Mouse (Mus musculus) limb, embryonic 10.5 days (tissue): ENCODE data around the gene Etv4. TPM values are rescaled to one million over a fixed set of nuclear protein-coding genes. Genes with fewer than 3 reads are reported as not detected.
A peak's percentile ranks its signal among the peaks of the same experiment; 100 is the strongest.

Experiments
- DNase-seq: peaks from one replicate; pipeline ENCODE4 v3.0.0-alpha.2; 2017; ENCODE audit warnings: low spot score
- H3K27ac ChIP-seq: fragments of 300-500 bp; sonication (generic); 2 replicates; pipeline ENCODE4 v1.5.1; 2016; ENCODE audit warnings: mild to moderate bottlenecking
- H3K27me3 ChIP-seq: fragments of 300-500 bp; sonication (generic); 2 replicates; pipeline ENCODE4 v1.6.1; 2016; ENCODE audit warnings: low read depth, mild to moderate bottlenecking; ENCODE audit not compliant: poor library complexity, severe bottlenecking
- H3K36me3 ChIP-seq: fragments of 300-500 bp; sonication (generic); 2 replicates; pipeline ENCODE4 v1.6.1; 2016; ENCODE audit warnings: mild to moderate bottlenecking, moderate library complexity
- H3K4me1 ChIP-seq: fragments of 300-500 bp; sonication (generic); 2 replicates; pipeline ENCODE4 v1.6.1; 2016
- H3K4me3 ChIP-seq: fragments of 300-500 bp; sonication (generic); 2 replicates; pipeline ENCODE4 v1.5.1; 2016; ENCODE audit warnings: mild to moderate bottlenecking, moderate library complexity
- H3K9me3 ChIP-seq: fragments of 300-500 bp; sonication (generic); replicated peaks from 2 replicates; pipeline ENCODE4 v1.6.1; 2016; ENCODE audit warnings: mild to moderate bottlenecking
- WGBS: fragments of 180-500 bp; shearing (Covaris S2); methylation state at CpG from one replicate; pipeline ENCODE4 v1.1.7; 2016; 5-methylcytosine and 5-hydroxymethylcytosine counted together
- polyA plus RNA-seq: library from polyadenylated mRNA; unstranded; fragments of >200 nt; fragmentation: Nextera tagmentation; extraction: Ambion mirVana; gene quantifications from 2 replicates; pipeline ENCODE4 v1.2.1, GENCODE M21; 2016

Etv4 gene
- polyA plus RNA-seq, 1 experiment from 2014 or later, result 37.8 TPM

GRCm38 (mm10) chr11:101784072-101784471 is 1.1 kb downstream of the Etv4 start:
- Histone ChIP-seq H3K36me3 (no peaks in the 10 kb centered on the region; the same call in 1 of the 2 replicates), H3K4me1 (peaks cover 59% of the 10 kb centered on the region), H3K4me3 (peak overlapping the region; percentile 73), H3K9me3 (no peaks in the 10 kb centered on the region), H3K27ac (peak overlapping the region; percentile 94), H3K27me3 (peaks cover 50% of the 10 kb centered on the region)
- 2% methylated on average over 18 of the region's 19 CpGs for WGBS
- DNase-seq, result no peak

GRCm38 (mm10) chr11:101783584-101783983 is 1.6 kb downstream of the Etv4 start:
- no peaks in the 10 kb centered on the region for H3K9me3 ChIP-seq
- H3K4me3 ChIP-seq, result peak overlapping the region; percentile 73
- WGBS, result 30% methylated on average over 9 of the region's 9 CpGs
- H3K27me3 ChIP-seq, result peaks cover 47% of the 10 kb centered on the region
- peaks cover 59% of the 10 kb centered on the region for H3K4me1 ChIP-seq
- peak; percentile 46 for DNase-seq
- peak overlapping the region; percentile 94 for H3K27ac ChIP-seq
- H3K36me3 ChIP-seq, result no peaks in the 10 kb centered on the region; the same call in 1 of the 2 replicates

- H3K36me3 ChIP-seq, result peaks cover 2% of the 10 kb centered on the region
- H3K27me3 ChIP-seq, result peaks cover 42% of the 10 kb centered on the region
- DNase-seq, result no peak
- H3K4me3 ChIP-seq, result peak overlapping the region; percentile 33
- 53% methylated on average over 1 of the region's 1 CpGs for WGBS
- H3K4me1 ChIP-seq, result peaks cover 59% of the 10 kb centered on the region
- no peak overlapping the region for H3K27ac ChIP-seq
- H3K9me3 ChIP-seq, result no peaks in the 10 kb centered on the region
These were observed 2.0 kb downstream of the Etv4 start for GRCm38 (mm10) chr11:101783135-101783534.

- peaks cover 16% of the 10 kb centered on the region for H3K27me3 ChIP-seq
- 89% methylated on average over 4 of the region's 4 CpGs for WGBS
These were observed 8.3 kb downstream of the Etv4 start for GRCm38 (mm10) chr11:101776846-101777245.

GRCm38 (mm10) chr11:101772449-101772848 is 12.7 kb downstream of the Etv4 start:
- H3K27me3 ChIP-seq, result peaks cover 16% of the 10 kb centered on the region

More at GRCm38 (mm10) chr11:101776846-101777245, 8.3 kb downstream of the Etv4 start:
- H3K36me3 ChIP-seq, result peaks cover 41% of the 10 kb centered on the region
- no peaks in the 10 kb centered on the region for H3K9me3 ChIP-seq
- H3K4me3 ChIP-seq, result no peak overlapping the region
- no peak overlapping the region for H3K27ac ChIP-seq
- H3K4me1 ChIP-seq, result peaks cover 27% of the 10 kb centered on the region
- no peak for DNase-seq

GRCm38 (mm10) chr11:101772027-101772426 is 13.1 kb downstream of the Etv4 start:
- peaks cover 28% of the 10 kb centered on the region for H3K4me1 ChIP-seq
- no peak for DNase-seq
- peak overlapping the region; percentile 81 for H3K27ac ChIP-seq
- peaks cover 77% of the 10 kb centered on the region for H3K36me3 ChIP-seq
- H3K9me3 ChIP-seq, result no peaks in the 10 kb centered on the region
- H3K27me3 ChIP-seq, result peaks cover 16% of the 10 kb centered on the region
- WGBS, result 8% methylated on average over 5 of the region's 5 CpGs
- H3K4me3 ChIP-seq, result peak overlapping the region; percentile 32

More at GRCm38 (mm10) chr11:101772449-101772848, 12.7 kb downstream of the Etv4 start:
- Histone ChIP-seq H3K9me3 (no peaks in the 10 kb centered on the region), H3K36me3 (peaks cover 77% of the 10 kb centered on the region), H3K4me3 (peak overlapping the region; percentile 32), H3K27ac (peak overlapping the region; percentile 81), H3K4me1 (peaks cover 28% of the 10 kb centered on the region)
- DNase-seq, result peak; percentile 92
- under 1% methylated on average over 16 of the region's 16 CpGs for WGBS

- Histone ChIP-seq H3K27me3 (peaks cover 16% of the 10 kb centered on the region), H3K36me3 (peaks cover 78% of the 10 kb centered on the region), H3K4me1 (peaks cover 28% of the 10 kb centered on the region), H3K27ac (no peak overlapping the region), H3K9me3 (no peaks in the 10 kb centered on the region), H3K4me3 (no peak overlapping the region)
- no peak for DNase-seq
- 94% methylated on average over 12 of the region's 12 CpGs for WGBS
These were observed 14.9 kb downstream of the Etv4 start for GRCm38 (mm10) chr11:101770266-101770665.

- H3K36me3 ChIP-seq, result peaks cover 80% of the 10 kb centered on the region
- no peak for DNase-seq
- H3K4me1 ChIP-seq, result peaks cover 25% of the 10 kb centered on the region
- no peaks in the 10 kb centered on the region for H3K9me3 ChIP-seq
- WGBS, result 96% methylated on average over 6 of the region's 6 CpGs
- no peak overlapping the region for H3K27ac ChIP-seq
- no peak overlapping the region for H3K4me3 ChIP-seq
- H3K27me3 ChIP-seq, result peaks cover 4% of the 10 kb centered on the region
These were observed 16.4 kb downstream of the Etv4 start for GRCm38 (mm10) chr11:101768721-101769120.

- Histone ChIP-seq H3K4me1 (peaks cover 12% of the 10 kb centered on the region), H3K27me3 (no peaks in the 10 kb centered on the region), H3K4me3 (no peak overlapping the region), H3K9me3 (no peaks in the 10 kb centered on the region), H3K36me3 (peaks cover 88% of the 10 kb centered on the region), H3K27ac (no peak overlapping the region)
- 88% methylated on average over 5 of the region's 5 CpGs for WGBS
- no peak for DNase-seq
These were observed 17.8 kb downstream of the Etv4 start for GRCm38 (mm10) chr11:101767326-101767725.

- WGBS, result 95% methylated on average over 8 of the region's 8 CpGs
- Histone ChIP-seq H3K36me3 (peaks cover 98% of the 10 kb centered on the region), H3K27me3 (no peaks in the 10 kb centered on the region), H3K9me3 (no peaks in the 10 kb centered on the region), H3K27ac (no peak overlapping the region), H3K4me1 (no peaks in the 10 kb centered on the region), H3K4me3 (no peak overlapping the region)
- DNase-seq, result no peak
These were observed 20.6 kb downstream of the Etv4 start for GRCm38 (mm10) chr11:101764546-101764945.

- peaks cover 98% of the 10 kb centered on the region for H3K36me3 ChIP-seq
- H3K27me3 ChIP-seq, result no peaks in the 10 kb centered on the region
- no peak overlapping the region for H3K27ac ChIP-seq
- DNase-seq, result no peak
- 67% methylated on average over 7 of the region's 7 CpGs for WGBS
- H3K4me3 ChIP-seq, result no peak overlapping the region
- H3K4me1 ChIP-seq, result no peaks in the 10 kb centered on the region
- no peaks in the 10 kb centered on the region for H3K9me3 ChIP-seq
These were observed 21.4 kb downstream of the Etv4 start for GRCm38 (mm10) chr11:101763723-101764122.

- Histone ChIP-seq H3K9me3 (no peaks in the 10 kb centered on the region), H3K4me3 (no peak overlapping the region), H3K27me3 (no peaks in the 10 kb centered on the region), H3K36me3 (peaks cover 96% of the 10 kb centered on the region), H3K4me1 (no peaks in the 10 kb centered on the region), H3K27ac (no peak overlapping the region)
- DNase-seq, result no peak
- WGBS, result 97% methylated on average over 3 of the region's 3 CpGs
These were observed 25.6 kb downstream of the Etv4 start for GRCm38 (mm10) chr11:101759530-101759929.

- H3K9me3 ChIP-seq, result no peaks in the 10 kb centered on the region
- no peaks in the 10 kb centered on the region for H3K4me1 ChIP-seq
- H3K4me3 ChIP-seq, result no peak overlapping the region
- H3K36me3 ChIP-seq, result peaks cover 97% of the 10 kb centered on the region
- 95% methylated on average over 5 of the region's 5 CpGs for WGBS
- no peaks in the 10 kb centered on the region for H3K27me3 ChIP-seq
- no peak for DNase-seq
- H3K27ac ChIP-seq, result no peak overlapping the region
These were observed 26.7 kb downstream of the Etv4 start for GRCm38 (mm10) chr11:101758431-101758830.

GRCm38 (mm10) chr11:101757366-101757765 is 27.8 kb downstream of the Etv4 start:
- Histone ChIP-seq H3K36me3 (peaks cover 98% of the 10 kb centered on the region), H3K27me3 (no peaks in the 10 kb centered on the region)

More at GRCm38 (mm10) chr11:101757366-101757765, 27.8 kb downstream of the Etv4 start:
- Histone ChIP-seq H3K9me3 (no peaks in the 10 kb centered on the region), H3K27ac (no peak overlapping the region), H3K4me1 (no peaks in the 10 kb centered on the region), H3K4me3 (no peak overlapping the region)
- no peak for DNase-seq
- 98% methylated on average over 8 of the region's 8 CpGs for WGBS
